Mouse (Mus musculus) urinary bladder, adult 2 months (tissue): ENCODE results near the gene 9530002B09Rik. TPM values are rescaled to one million over a fixed set of nuclear protein-coding genes. Genes with fewer than 3 reads are reported as not detected.

Source experiments
- DNase-seq: peaks from one replicate; pipeline ENCODE4 v3.0.0; 2022; ENCODE audit warnings: low spot score
- polyA plus RNA-seq: library from polyadenylated mRNA; depleted of rRNA; stranded (reverse); fragments of >200 nt; gene quantifications from 2 replicates; pipeline ENCODE4 v1.2.3, GENCODE M21; 2012; rRNA removed

9530002B09Rik gene
- not detected in 2 replicates for polyA plus RNA-seq

- no peak for DNase-seq
These were observed at the start of gene 9530002B09Rik for GRCm38 (mm10) chr4:122688975-122689374. Gene 9530002B09Rik (plus strand): TSS chr4:122689275.

Other genes with a start within 250 kb of the 9530002B09Rik start
- gene Ppt1, start 147.0 kb downstream of the 9530002B09Rik start, polyA plus RNA-seq: 85.3 and 85.8 TPM in 2 replicates
- gene Cap1, start 196.8 kb downstream of the 9530002B09Rik start, polyA plus RNA-seq: 129 and 179 TPM in 2 replicates